Mouse (Mus musculus): ENCODE measurements around the gene Phf2. TPM values are rescaled to one million over a fixed set of nuclear protein-coding genes. Genes with fewer than 3 reads are reported as not detected.

Gene Phf2
- total and polyA plus RNA-seq, 3 experiments, result 12.9 to 33.9 (median 30.0) TPM

GRCm38 (mm10) chr13:48830528-48831250 is 40.2 kb downstream of the Phf2 start:
- 82% methylated on average over 14 of the region's 14 CpGs for WGBS

DNA sequence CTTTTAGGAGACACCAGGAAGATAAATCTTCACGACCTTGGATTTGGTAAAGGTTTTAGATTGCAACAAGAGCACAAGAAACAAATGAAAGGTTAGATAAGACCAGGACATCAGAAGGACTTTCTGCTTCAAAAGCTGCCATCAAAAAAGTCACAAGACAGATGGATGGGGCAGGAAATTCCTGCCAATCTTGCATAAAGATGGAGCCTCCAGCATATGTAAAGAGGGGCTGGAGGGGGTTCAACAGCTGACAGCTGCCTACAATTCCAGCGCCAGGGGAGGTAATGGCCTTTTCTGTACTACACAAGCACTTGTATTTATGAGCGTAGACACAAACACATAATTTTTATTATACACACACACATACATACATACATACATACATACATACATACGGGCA is 41.1 kb downstream of the Phf2 start:
- no peaks in the 10 kb centered on the region for H3K79me2 ChIP-seq (replicated peaks; ENCODE audit: control insufficient read depth, insufficient read depth, low read length)
- H3K4me1 ChIP-seq (ENCODE audit: control insufficient read depth, insufficient read depth, low read length), result no peaks in the 10 kb centered on the region
- no peak for DNase-seq
- no peak overlapping the region for H3K9ac ChIP-seq (ENCODE audit: low read depth, low read length)
- H3K27ac ChIP-seq, result no peak overlapping the region
- H3K36me3 ChIP-seq (ENCODE audit: control insufficient read depth, insufficient read depth, low read length), result no peaks in the 10 kb centered on the region
- WGBS, result 91% methylated on average over 4 of the region's 4 CpGs
- H3K4me3 ChIP-seq, result no peak overlapping the region
- TF ChIP-seq EP300 (IDR thresholded peaks at IDR 0.05; ENCODE audit: insufficient read depth, low read depth, low read length), result no peak
- no peak for TF ChIP-seq CTCF (IDR thresholded peaks at IDR 0.05)
- TF ChIP-seq POLR2A (IDR thresholded peaks at IDR 0.05; ENCODE audit: insufficient read depth, low read depth, low read length), result no peak
- H3K27me3 ChIP-seq (ENCODE audit: control insufficient read depth, insufficient read depth, low read length), result no peaks in the 10 kb centered on the region
- intact Hi-C loops (cut with DNase I), result no loop called here

More at GRCm38 (mm10) chr13:48830528-48831250, 40.2 kb downstream of the Phf2 start:
- DNase-seq, result no peak
- Histone ChIP-seq H3K27ac (no peak overlapping the region), H3K36me3 (ENCODE audit: control insufficient read depth, insufficient read depth, low read length) (no peaks in the 10 kb centered on the region), H3K4me3 (no peak overlapping the region), H3K4me1 (ENCODE audit: control insufficient read depth, insufficient read depth, low read length) (no peaks in the 10 kb centered on the region), H3K79me2 (replicated peaks; ENCODE audit: control insufficient read depth, insufficient read depth, low read length) (no peaks in the 10 kb centered on the region; the same call in 1 of the 2 replicates), H3K9ac (ENCODE audit: low read depth, low read length) (no peak overlapping the region), H3K27me3 (ENCODE audit: control insufficient read depth, insufficient read depth, low read length) (no peaks in the 10 kb centered on the region)
- intact Hi-C loops (cut with DNase I), result no loop called here
- no peak for TF ChIP-seq POLR2A (IDR thresholded peaks at IDR 0.05; ENCODE audit: insufficient read depth, low read depth, low read length)
- TF ChIP-seq CTCF (IDR thresholded peaks at IDR 0.05), result no peak
- TF ChIP-seq EP300 (IDR thresholded peaks at IDR 0.05; ENCODE audit: insufficient read depth, low read depth, low read length), result no peak

DNA sequence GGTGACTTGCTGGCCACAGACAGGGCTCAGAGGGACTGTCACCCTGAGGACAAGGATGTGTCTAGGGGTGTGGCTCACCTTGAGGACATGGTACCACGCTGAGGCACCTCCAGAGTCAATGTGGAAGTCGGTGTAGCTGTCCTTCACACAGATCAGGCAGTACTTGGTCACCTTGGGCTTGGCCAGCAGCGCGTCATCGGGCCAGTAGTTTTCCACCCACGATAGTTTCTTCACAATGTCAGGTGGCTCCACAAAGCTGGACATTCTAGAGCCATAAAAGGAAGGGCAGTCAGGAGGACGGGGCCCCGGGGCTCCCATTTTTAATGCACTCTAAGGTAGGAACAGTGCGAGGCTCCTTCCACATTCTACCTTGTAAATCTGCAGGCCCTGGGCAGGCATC is 48.0 kb downstream of the Phf2 start:
- no peak overlapping the region for H3K9ac ChIP-seq (ENCODE audit: low read depth, low read length)
- no peak for TF ChIP-seq CTCF (IDR thresholded peaks at IDR 0.05)
- TF ChIP-seq EP300 (IDR thresholded peaks at IDR 0.05; ENCODE audit: insufficient read depth, low read depth, low read length), result no peak
- no peak for TF ChIP-seq POLR2A (IDR thresholded peaks at IDR 0.05; ENCODE audit: insufficient read depth, low read depth, low read length)
- WGBS, result 92% methylated on average over 9 of the region's 9 CpGs

DNA sequence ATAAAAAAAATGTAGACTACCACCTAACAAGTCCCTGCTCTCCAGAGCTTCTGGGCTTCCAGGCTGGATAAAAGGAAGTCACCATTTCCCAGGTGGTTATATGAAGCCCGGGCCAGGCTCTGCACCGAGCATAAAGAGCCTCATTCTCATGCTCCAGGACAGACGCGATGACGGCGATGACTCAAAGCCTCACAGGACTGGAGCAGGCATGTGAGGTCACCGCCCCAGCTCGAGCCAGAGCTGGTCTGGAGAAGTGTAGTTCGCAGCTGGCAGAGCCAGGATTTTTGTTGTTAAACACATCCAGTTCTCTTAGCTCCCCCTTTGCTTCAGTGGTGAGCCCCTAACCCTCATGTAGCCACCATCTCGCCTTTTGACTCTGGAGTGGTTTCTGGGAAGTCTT is 48.6 kb downstream of the Phf2 start:
- Histone ChIP-seq H3K4me1 (ENCODE audit: control insufficient read depth, insufficient read depth, low read length) (no peaks in the 10 kb centered on the region), H3K27ac (no peak overlapping the region), H3K9ac (ENCODE audit: low read depth, low read length) (no peak overlapping the region), H3K27me3 (ENCODE audit: control insufficient read depth, insufficient read depth, low read length) (no peaks in the 10 kb centered on the region), H3K79me2 (replicated peaks; ENCODE audit: control insufficient read depth, insufficient read depth, low read length) (no peaks in the 10 kb centered on the region), H3K4me3 (no peak overlapping the region), H3K36me3 (ENCODE audit: control insufficient read depth, insufficient read depth, low read length) (no peaks in the 10 kb centered on the region)
- no peak for DNase-seq
- TF ChIP-seq EP300 (IDR thresholded peaks at IDR 0.05; ENCODE audit: insufficient read depth, low read depth, low read length), result no peak
- TF ChIP-seq CTCF (IDR thresholded peaks at IDR 0.05), result no peak
- TF ChIP-seq POLR2A (IDR thresholded peaks at IDR 0.05; ENCODE audit: insufficient read depth, low read depth, low read length), result no peak
- intact Hi-C loops (cut with DNase I), result no loop called here
- 74% methylated on average over 10 of the region's 10 CpGs for WGBS

More for the DNA sequence above, 48.0 kb downstream of the Phf2 start:
- no peaks in the 10 kb centered on the region for H3K4me1 ChIP-seq (ENCODE audit: control insufficient read depth, insufficient read depth, low read length)
- H3K79me2 ChIP-seq (replicated peaks; ENCODE audit: control insufficient read depth, insufficient read depth, low read length), result no peaks in the 10 kb centered on the region
- H3K27me3 ChIP-seq (ENCODE audit: control insufficient read depth, insufficient read depth, low read length), result no peaks in the 10 kb centered on the region
- no peak overlapping the region for H3K27ac ChIP-seq
- intact Hi-C loops (cut with DNase I), result no loop called here
- H3K4me3 ChIP-seq, result no peak overlapping the region
- DNase-seq, result no peak
- H3K36me3 ChIP-seq (ENCODE audit: control insufficient read depth, insufficient read depth, low read length), result no peaks in the 10 kb centered on the region

DNA sequence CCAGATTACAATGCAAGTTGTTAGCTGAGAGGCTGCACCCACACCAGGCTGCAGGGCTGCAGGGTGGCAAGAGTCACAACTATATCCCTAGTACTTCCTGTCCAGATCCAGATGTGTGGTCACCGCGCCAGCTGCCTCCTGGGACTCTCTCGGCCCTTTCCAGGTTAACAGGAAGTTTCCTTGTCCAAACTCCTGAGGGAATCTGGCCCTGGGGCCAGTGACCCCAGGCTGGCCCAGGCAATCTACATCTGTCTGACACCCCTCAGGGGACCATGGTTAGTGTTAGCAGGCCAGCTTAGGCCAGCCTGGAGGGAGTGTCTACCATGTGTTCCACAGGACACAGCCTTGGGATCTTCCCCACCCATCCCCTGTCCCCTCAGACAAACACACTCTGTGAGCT is 51.8 kb downstream of the Phf2 start:
- Histone ChIP-seq H3K9ac (ENCODE audit: low read depth, low read length) (no peak overlapping the region), H3K27ac (no peak overlapping the region), H3K36me3 (ENCODE audit: control insufficient read depth, insufficient read depth, low read length) (no peaks in the 10 kb centered on the region), H3K4me1 (ENCODE audit: control insufficient read depth, insufficient read depth, low read length) (no peaks in the 10 kb centered on the region), H3K27me3 (ENCODE audit: control insufficient read depth, insufficient read depth, low read length) (no peaks in the 10 kb centered on the region), H3K4me3 (no peak overlapping the region), H3K79me2 (replicated peaks; ENCODE audit: control insufficient read depth, insufficient read depth, low read length) (no peaks in the 10 kb centered on the region)
- DNase-seq, result no peak
- intact Hi-C loops (cut with DNase I), result no loop called here
- 55% methylated on average over 3 of the region's 3 CpGs for WGBS
- TF ChIP-seq CTCF (IDR thresholded peaks at IDR 0.05) (no peak), POLR2A (IDR thresholded peaks at IDR 0.05; ENCODE audit: insufficient read depth, low read depth, low read length) (no peak)

DNA sequence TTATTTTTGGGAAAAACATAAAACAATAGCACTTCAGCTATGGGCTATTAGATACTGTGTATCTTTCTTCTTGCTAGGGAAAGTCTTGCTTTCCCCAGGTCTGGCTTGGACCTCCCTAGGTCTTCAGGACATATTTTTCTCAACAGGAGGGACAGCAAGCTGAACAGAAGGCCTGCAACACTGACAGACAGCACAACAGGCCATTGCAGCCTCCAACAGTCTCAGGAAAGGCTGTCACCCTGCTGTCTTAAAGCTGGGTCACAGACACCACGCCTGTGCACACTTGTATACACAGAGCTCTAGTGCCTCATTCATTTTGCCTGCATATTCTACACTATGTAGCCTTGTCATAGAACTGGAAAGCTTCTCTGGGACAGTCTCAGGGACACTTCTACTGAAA is 56.5 kb downstream of the Phf2 start:
- intact Hi-C loops (cut with DNase I), result no loop called here
- no peaks in the 10 kb centered on the region for H3K27me3 ChIP-seq (ENCODE audit: control insufficient read depth, insufficient read depth, low read length)
- H3K36me3 ChIP-seq (ENCODE audit: control insufficient read depth, insufficient read depth, low read length), result no peaks in the 10 kb centered on the region
- 100% methylated on average over 1 of the region's 1 CpGs for WGBS
- H3K9ac ChIP-seq (ENCODE audit: low read depth, low read length), result no peak overlapping the region
- TF ChIP-seq EP300 (IDR thresholded peaks at IDR 0.05; ENCODE audit: insufficient read depth, low read depth, low read length), result no peak
- no peak for TF ChIP-seq CTCF (IDR thresholded peaks at IDR 0.05)
- TF ChIP-seq POLR2A (IDR thresholded peaks at IDR 0.05; ENCODE audit: insufficient read depth, low read depth, low read length), result no peak
- no peaks in the 10 kb centered on the region for H3K79me2 ChIP-seq (replicated peaks; ENCODE audit: control insufficient read depth, insufficient read depth, low read length)
- no peak overlapping the region for H3K4me3 ChIP-seq
- no peak overlapping the region for H3K27ac ChIP-seq
- DNase-seq, result no peak
- no peaks in the 10 kb centered on the region for H3K4me1 ChIP-seq (ENCODE audit: control insufficient read depth, insufficient read depth, low read length)
